In the genomic region with DNA sequence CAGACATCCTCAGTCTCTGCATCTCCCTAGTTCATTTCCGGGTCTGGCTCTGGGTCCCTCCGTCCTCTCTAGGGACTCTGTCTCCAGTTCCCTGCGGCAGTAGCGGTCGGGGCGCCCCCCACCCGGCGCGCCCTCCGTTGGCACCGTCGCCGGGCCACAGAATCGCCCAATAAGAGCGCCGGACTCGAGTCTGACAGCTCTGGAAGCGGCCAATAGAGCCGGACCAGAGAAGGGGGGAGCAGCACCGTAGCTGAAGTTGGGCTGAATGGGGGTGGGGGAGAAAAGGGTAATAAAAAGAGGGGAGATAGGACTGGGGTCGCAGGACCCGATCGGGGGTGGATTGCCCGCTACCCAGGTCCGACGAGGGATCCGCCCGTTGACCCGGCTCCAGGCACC, we compare ENCODE assay signal across 8 mouse cellular contexts. TPM values are rescaled to one million over a fixed set of nuclear protein-coding genes. Genes with fewer than 3 reads are reported as not detected.
DNase-seq lines count a peak whose midpoint lies in the region; ATAC-seq and TF ChIP-seq lines count a peak whose summit lies in the region.

No protein-coding gene starts in this region.

- no peaks in the 10 kb centered on the region for H3K36me3 ChIP-seq in thymus, adult 2 months (ENCODE audit: control insufficient read depth, insufficient read depth, low read length)
- no peaks in the 10 kb centered on the region; the same call in 1 of the 2 replicates for H3K36me3 ChIP-seq in heart, embryonic 12.5 days
- H3K36me3 ChIP-seq in small intestine, adult 2 months (ENCODE audit: control insufficient read depth, insufficient read depth, low read length) = no peaks in the 10 kb centered on the region

- ATAC-seq in heart, embryonic 12.5 days (ENCODE audit: insufficient number of reproducible peaks, low FRiP score) = peak; percentile 64

- no peak overlapping the region for H3K27ac ChIP-seq in thymus, adult 2 months (ENCODE audit: control insufficient read depth, insufficient read depth, low read length)
- peak overlapping the region; percentile 86 for H3K27ac ChIP-seq in heart, embryonic 12.5 days (ENCODE audit: poor library complexity, severe bottlenecking)
- H3K27ac ChIP-seq in small intestine, adult 2 months (ENCODE audit: insufficient read depth, low read depth, low read length) = peak overlapping the region; percentile 59

- peaks cover 14% of the 10 kb centered on the region; the same call in 1 of the 2 replicates for H3K27me3 ChIP-seq in thymus, adult 2 months (ENCODE audit: control insufficient read depth, insufficient read depth, low read length)
- peaks cover 59% of the 10 kb centered on the region for H3K27me3 ChIP-seq in heart, embryonic 12.5 days (replicated peaks)
- peaks cover 43% of the 10 kb centered on the region for H3K27me3 ChIP-seq in small intestine, adult 2 months (ENCODE audit: control insufficient read depth, insufficient read depth, low read length)

- no peak for TF ChIP-seq POLR2A in thymus, adult 2 months (IDR thresholded peaks at IDR 0.05; ENCODE audit: control insufficient read depth, extremely low read depth, insufficient read depth, low read length, poor library complexity)
- TF ChIP-seq POLR2A in small intestine, adult 2 months (IDR thresholded peaks at IDR 0.05; ENCODE audit: low read depth, low read length) = no peak

- TF ChIP-seq CTCF in thymus, adult 2 months (IDR thresholded peaks at IDR 0.05; ENCODE audit: borderline replicate concordance, control insufficient read depth, extremely low read depth, insufficient read depth, low read length, poor library complexity) = no peak
- TF ChIP-seq CTCF in small intestine, adult 2 months (IDR thresholded peaks at IDR 0.05; ENCODE audit: extremely low read depth, insufficient read length, insufficient replicate concordance, low read depth, low read length) = no peak

- H3K4me3 ChIP-seq in thymus, adult 2 months (ENCODE audit: control insufficient read depth, insufficient read depth, low read length) = 0 out of 2 replicates have a peak overlapping the region, but pooled peaks have one; percentile 16
- peak overlapping the region; percentile 72 for H3K4me3 ChIP-seq in heart, embryonic 12.5 days
- H3K4me3 ChIP-seq in small intestine, adult 2 months (ENCODE audit: low read depth, low read length) = peak overlapping the region; percentile 71

- peak overlapping the region; percentile 85 for H3K4me2 ChIP-seq in heart, embryonic 12.5 days

- H3K9ac ChIP-seq in heart, embryonic 12.5 days = peak overlapping the region; percentile 83

- no peaks in the 10 kb centered on the region for H3K9me3 ChIP-seq in heart, embryonic 12.5 days (replicated peaks)

- DNase-seq in thymus, adult 2 months = no peak
- no peak for DNase-seq in thymus, adult 18-20 months
- DNase-seq in embryo, embryonic 10 days (ENCODE audit: low spot score) = peak; percentile 44
- DNase-seq in layer of hippocampus, postnatal 10 days (ENCODE audit: low spot score in 2 of 2) = peak; percentile 63 to 75
- peak; percentile 60 for DNase-seq in lung, postnatal 10 days
- DNase-seq in gastrocnemius, postnatal 4 days (ENCODE audit: low spot score in 2 of 2) = no peak

- peaks cover 8% of the 10 kb centered on the region; the same call in 1 of the 2 replicates for H3K4me1 ChIP-seq in thymus, adult 2 months (replicated peaks; ENCODE audit: control insufficient read depth, insufficient read depth, low read length)
- peaks cover 50% of the 10 kb centered on the region for H3K4me1 ChIP-seq in heart, embryonic 12.5 days (replicated peaks)
- H3K4me1 ChIP-seq in small intestine, adult 2 months (ENCODE audit: control insufficient read depth, insufficient read depth, insufficient read length, low read length) = peaks cover 9% of the 10 kb centered on the region

- 2% methylated on average over 29 of the region's 29 CpGs for WGBS in thymus, adult 2 months
- WGBS in heart, embryonic 12.5 days = 1% methylated on average over 29 of the region's 29 CpGs
- 2% methylated on average over 29 of the region's 29 CpGs for WGBS in small intestine, adult 2 months

RNA-seq across cellular contexts. Expression of a gene that starts 0.4 kb away (rescaled TPM):
- polyA plus RNA-seq in thymus, adult 2 months (2012; rRNA removed) = 4.8 and 6.8 TPM in 2 replicates
- polyA plus RNA-seq in heart, embryonic 12.5 days (2016; fragmentation: Nextera tagmentation; extraction: Ambion mirVana) = 7.8 and 8.3 TPM in 2 replicates
- total RNA-seq in layer of hippocampus, postnatal 10 days (2021) = 10 to 100 TPM; 68.7 to 73.4 TPM
- polyA plus RNA-seq in small intestine, adult 2 months (2012; rRNA removed) = 12.3 and 13.0 TPM in 2 replicates
- 1 to 10 TPM; 4.7 to 5.9 TPM for total RNA-seq in gastrocnemius, postnatal 4 days (2021)

Comparison
In these comparisons a context has a peak if more than half of its experiments do, and no peak if none do; other contexts are left out.
1. DNase-seq: peak in embryo, embryonic 10 days (single experiment), layer of hippocampus, postnatal 10 days (2 of 2) and lung, postnatal 10 days (single experiment); none in thymus, adult 2 months (single experiment), thymus, adult 18-20 months (0 of 2) and gastrocnemius, postnatal 4 days (0 of 2).
2. H3K4me3 ChIP-seq: peak in every context shown above with its lines; median percentile 72 in heart, embryonic 12.5 days; 71 in small intestine, adult 2 months; 16 in thymus, adult 2 months.